Mouse (Mus musculus) cortical plate, adult 2 months (tissue): ENCODE results near the gene Prodh2. TPM values are rescaled to one million over a fixed set of nuclear protein-coding genes. Genes with fewer than 3 reads are reported as not detected.

ENCODE experiments used
- H3K27ac ChIP-seq: fragments of 200-500 bp; 2 replicates; pipeline ENCODE4 v1.5.1; 2012; ENCODE audit warnings: low read length, control low read depth, inconsistent platforms; ENCODE audit not compliant: insufficient read depth
- H3K4me1 ChIP-seq: fragments of 200-500 bp; 2 replicates; pipeline ENCODE4 v1.6.1; 2011; ENCODE audit warnings: low read length; ENCODE audit not compliant: control insufficient read depth, insufficient read depth
- H3K4me3 ChIP-seq: fragments of 200-500 bp; 2 replicates; pipeline ENCODE4 v1.5.1; 2011; ENCODE audit warnings: mild to moderate bottlenecking, low read length, control low read depth; ENCODE audit not compliant: insufficient read depth
- CTCF ChIP-seq: fragments of 200-500 bp; IDR thresholded peaks from 2 replicates; pipeline ENCODE4 v1.5.1; 2011; ENCODE audit warnings: mild to moderate bottlenecking, control low read depth, low read length; ENCODE audit not compliant: insufficient read depth; ENCODE audit errors: extremely low read depth
- POLR2A ChIP-seq: fragments of 200-500 bp; IDR thresholded peaks from 2 replicates; pipeline ENCODE4 v1.6.1; 2011; ENCODE audit warnings: mild to moderate bottlenecking, low read length, control low read depth; ENCODE audit not compliant: insufficient read depth; ENCODE audit errors: extremely low read depth
- polyA plus RNA-seq: library from polyadenylated mRNA; depleted of rRNA; stranded (reverse); fragments of >200 nt; gene quantifications from 2 replicates; pipeline ENCODE4 v1.2.3, GENCODE M21; 2012

Gene Prodh2
- polyA plus RNA-seq, 1 experiment: not detected

DNA sequence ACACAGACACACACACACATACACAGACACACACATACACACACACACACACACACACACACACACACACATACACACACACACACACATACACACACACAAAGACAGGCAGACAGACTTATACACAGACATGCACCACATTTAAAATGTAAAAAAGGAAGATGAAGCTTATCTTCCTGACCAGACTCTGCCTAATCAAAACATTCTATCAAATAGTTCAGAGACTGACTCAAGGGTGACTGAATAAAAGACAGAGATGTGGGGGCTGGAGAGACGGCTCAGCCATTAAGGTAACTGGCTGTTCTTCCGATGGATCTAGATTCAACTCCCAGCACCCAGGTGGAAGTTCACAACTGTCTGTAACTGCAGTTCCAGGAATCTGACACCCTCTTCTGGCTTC is 50.9 kb downstream of the Prodh2 start:
- H3K27ac ChIP-seq: no peak overlapping the region
- H3K4me1 ChIP-seq: no peaks in the 10 kb centered on the region
- H3K4me3 ChIP-seq: no peak overlapping the region
- TF ChIP-seq POLR2A (no peak), CTCF (no peak)

DNA sequence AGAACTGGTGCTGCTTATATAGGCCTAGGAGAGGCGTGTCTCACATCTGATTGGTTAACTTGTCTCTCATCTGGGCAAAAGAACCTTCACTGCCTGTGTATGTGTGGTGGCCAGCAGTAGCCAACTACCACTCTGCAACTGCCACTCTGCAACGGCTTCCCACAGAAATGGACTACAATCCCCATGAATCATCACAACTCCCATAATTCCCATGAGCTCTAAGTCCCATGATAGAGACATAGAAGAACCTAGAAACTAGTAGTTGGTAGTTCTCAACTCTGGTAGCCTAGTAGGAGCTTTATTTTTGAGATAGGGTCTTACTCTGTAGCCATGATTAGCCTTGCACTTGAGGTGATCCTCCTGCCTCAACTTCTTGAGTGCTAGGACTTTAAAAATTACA is 56.5 kb downstream of the Prodh2 start:
- Histone ChIP-seq H3K27ac (no peak overlapping the region), H3K4me3 (no peak overlapping the region), H3K4me1 (no peaks in the 10 kb centered on the region)
- no peak for TF ChIP-seq POLR2A
- no peak for TF ChIP-seq CTCF

DNA sequence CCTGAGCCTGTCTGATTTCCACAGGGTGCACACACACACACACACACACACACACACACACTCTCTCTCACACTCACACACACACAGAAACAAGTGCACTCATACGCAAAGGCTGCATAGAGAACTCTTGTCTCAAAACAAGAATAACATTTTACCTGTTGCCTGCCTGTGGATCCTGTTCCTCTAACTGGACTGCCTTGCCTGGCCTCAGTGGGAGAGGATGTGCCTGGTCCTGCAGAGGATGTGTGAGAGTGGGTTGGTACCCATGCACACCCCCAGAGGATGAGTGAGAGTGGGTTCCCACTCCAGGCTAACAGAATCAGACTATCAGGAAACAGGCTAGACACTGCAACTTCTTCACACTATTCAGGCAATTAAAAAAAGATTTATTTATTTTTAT is 57.2 kb downstream of the Prodh2 start:
- TF ChIP-seq CTCF (no peak), POLR2A (no peak)
- Histone ChIP-seq H3K4me1 (no peaks in the 10 kb centered on the region), H3K4me3 (no peak overlapping the region), H3K27ac (no peak overlapping the region)

DNA sequence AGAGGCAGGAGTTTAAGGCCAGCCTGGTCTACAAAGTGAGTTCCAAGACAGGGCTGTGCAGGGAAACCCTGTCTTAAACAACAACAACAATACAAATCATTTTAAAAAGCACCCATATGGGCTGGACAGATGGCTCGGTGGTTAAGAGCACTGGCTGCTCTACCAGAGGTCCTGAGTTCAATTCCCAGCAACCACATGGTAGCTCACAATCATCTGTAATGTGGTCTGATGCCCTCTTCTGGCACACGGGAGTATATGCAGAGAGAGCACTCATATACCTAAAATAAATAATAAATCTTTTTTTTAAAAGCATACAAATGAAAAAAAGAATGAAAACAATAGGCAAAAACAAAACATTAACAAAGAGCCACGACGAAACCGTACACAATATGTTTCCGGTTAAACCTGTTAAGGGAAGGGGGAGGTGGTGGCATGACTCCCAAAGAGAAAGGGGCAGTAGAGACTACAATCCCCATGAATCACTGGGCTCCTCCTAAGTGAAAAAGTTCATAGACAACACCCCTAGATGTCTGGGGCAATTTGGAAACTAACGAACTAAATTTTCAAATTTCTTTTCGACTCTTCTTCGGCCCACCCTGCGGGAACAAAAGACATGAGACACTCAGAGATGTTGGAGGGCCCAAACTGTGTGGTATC is 58.2 kb downstream of the Prodh2 start:
- TF ChIP-seq POLR2A (no peak), CTCF (no peak)
- Histone ChIP-seq H3K4me1 (no peaks in the 10 kb centered on the region), H3K4me3 (peak overlapping the region; percentile 71), H3K27ac (peak overlapping the region; percentile 85)

DNA sequence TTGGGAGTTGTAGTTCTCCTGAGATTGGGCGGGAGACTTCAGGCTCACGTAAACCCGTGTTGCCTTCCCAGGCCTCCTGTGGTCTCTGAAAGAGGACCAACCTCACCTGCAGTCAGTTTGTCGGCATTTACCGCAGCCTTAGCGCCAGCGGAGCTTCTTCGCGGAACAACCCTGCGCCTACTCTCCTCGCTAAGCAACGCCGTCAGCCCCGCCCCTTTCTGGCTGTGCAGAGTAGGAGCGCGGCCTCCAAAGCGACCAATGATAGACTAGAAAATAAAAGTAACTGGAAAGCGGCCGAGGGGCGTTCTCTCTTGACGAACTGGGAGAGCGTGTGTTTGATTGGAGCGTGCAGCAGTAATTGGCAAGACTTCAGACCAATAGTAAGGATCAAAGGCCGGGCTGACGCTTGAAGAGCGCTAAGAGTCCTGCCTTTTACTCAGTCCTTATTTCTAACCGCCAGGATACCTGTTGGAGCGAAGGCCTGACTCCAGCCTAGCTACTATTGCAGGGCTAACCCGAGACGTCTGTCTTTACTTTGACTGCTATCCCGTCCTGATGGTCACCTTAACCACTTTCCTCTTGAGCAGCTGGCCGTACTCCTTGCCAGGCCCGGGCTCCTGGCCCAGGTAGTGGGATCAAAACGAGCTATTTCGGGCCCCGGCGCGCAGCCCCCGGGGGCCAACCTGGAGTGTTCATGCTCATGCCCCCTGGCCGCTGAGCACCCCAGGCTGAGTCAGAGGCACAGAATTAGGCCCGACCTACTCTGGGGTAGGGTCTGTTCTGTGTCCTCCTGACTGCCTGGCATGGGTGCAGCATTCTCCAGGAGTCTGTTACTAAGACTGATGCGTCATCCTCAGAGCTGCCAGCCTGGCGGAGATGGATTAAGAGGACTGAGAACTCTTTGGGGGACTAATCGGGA is 58.9 kb downstream of the Prodh2 start, which contains the start of the genes Hspb6 and Proser3:
TSS of gene Hspb6 (plus strand) at position 77 of the 919 bp plus-strand sequence.
TSS of gene Proser3 (minus strand) at position 198 of the 919 bp plus-strand sequence.
- TF ChIP-seq CTCF: no peak
- peak; percentile 95 for TF ChIP-seq POLR2A
- Histone ChIP-seq H3K27ac (peak within 1 kb of the TSS; percentile 85), H3K4me1 (no peaks in the 10 kb centered on the region), H3K4me3 (peak within 1 kb of the TSS; percentile 71)

DNA sequence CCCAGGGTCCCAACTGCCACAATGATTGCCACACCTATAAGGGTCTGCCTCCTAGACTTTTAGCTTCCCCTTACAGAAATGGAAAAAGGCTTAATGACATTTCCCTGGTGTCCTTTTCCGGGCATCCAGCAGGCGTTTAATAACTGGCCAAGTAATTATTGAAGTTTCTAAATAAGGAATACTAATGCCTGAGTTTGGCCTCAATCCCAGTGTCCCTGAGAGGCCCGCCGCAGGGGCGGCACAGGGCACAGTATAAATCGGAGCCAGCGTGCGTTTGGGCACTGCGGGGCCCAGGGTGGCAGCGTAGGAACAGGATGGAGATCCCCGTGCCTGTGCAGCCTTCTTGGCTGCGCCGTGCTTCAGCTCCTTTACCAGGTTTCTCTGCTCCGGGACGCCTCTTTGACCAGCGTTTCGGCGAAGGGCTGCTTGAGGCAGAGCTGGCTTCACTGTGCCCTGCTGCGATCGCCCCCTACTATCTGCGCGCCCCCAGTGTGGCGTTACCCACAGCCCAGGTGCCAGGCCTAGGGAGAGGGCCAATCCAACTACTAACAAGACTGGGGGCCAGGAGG is 59.7 kb downstream of the Prodh2 start:
- H3K4me1 ChIP-seq: no peaks in the 10 kb centered on the region

DNA sequence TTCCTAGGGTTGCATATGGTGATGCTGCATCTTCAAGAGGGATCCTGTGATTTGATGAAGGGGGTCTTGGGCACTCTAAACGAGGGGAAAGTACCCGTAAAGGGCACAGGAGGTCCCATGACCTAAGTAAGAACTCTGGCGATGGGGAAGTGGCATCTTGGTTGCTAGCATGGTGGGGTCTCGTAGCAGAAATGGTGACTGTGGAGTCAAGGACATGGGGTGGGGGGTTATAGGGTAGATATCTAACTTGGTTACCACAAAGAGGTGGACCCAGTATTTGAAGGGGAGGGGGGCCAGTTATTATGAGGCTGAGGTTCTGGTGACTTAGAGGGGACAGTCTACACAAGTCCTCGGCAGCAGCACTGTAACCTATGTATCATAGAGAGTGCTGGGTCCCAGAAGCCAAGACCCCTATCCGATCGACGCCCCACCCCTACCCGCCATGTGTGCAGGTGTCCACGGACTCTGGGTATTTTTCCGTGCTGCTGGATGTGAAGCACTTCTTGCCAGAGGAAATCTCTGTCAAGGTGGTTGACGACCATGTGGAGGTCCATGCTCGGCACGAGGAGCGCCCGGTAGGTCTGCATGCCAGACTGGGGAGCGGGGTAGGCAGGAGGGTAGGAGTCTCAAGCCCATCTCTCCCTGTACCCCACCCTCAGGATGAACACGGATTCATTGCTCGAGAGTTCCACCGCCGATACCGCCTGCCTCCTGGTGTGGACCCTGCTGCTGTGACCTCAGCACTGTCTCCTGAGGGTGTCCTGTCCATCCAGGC is 60.6 kb downstream of the Prodh2 start:
- H3K4me3 ChIP-seq: no peak overlapping the region
- H3K27ac ChIP-seq: no peak overlapping the region
- H3K4me1 ChIP-seq: no peaks in the 10 kb centered on the region
- TF ChIP-seq POLR2A: no peak; the same call in 1 of the 2 replicates
- TF ChIP-seq CTCF: no peak

More for the DNA sequence above, 59.7 kb downstream of the Prodh2 start:
- Histone ChIP-seq H3K27ac (peak overlapping the region; percentile 52; the same call in 1 of the 2 replicates), H3K4me3 (peak overlapping the region; percentile 71; the same call in 1 of the 2 replicates)
- TF ChIP-seq CTCF: no peak
- no peak for TF ChIP-seq POLR2A

DNA sequence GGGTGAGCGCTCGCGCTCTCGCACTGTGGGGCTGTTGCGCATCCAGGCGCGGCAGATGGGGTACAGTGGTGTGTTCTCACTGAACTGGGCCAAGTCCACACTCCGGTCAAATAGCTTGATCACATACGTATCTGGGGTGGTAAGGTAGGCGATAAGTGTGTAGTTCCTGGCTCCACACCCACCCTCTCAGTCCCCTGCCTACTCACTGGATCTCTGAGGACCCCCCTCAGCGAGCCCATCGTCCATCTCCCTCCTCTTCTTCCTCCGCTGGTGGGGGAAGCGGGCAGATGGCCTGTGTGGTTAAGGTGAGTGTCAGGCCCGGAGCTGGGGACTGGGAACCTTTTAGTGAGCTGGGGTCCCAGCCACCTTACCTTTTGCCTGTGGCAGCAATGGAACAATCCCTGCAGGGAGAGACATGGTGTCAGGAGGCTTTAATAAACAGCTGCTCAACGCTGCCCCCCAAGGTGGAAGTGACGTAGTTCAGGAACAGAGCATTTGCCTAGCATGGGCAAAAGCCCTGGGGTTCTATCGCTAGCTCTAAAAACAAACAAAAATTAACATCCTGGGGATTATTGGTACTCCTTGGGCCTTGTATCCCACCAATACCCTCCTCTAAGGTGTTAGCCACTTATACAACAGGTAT is 63.6 kb downstream of the Prodh2 start:
- TF ChIP-seq CTCF: peak; percentile 26; the same call in 1 of the 2 replicates
- TF ChIP-seq POLR2A: no peak
- Histone ChIP-seq H3K4me3 (no peak overlapping the region), H3K4me1 (no peaks in the 10 kb centered on the region), H3K27ac (no peak overlapping the region)
